Mouse (Mus musculus): Measurements from ENCODE around the gene Amz1.

Amz1 gene

DNA sequence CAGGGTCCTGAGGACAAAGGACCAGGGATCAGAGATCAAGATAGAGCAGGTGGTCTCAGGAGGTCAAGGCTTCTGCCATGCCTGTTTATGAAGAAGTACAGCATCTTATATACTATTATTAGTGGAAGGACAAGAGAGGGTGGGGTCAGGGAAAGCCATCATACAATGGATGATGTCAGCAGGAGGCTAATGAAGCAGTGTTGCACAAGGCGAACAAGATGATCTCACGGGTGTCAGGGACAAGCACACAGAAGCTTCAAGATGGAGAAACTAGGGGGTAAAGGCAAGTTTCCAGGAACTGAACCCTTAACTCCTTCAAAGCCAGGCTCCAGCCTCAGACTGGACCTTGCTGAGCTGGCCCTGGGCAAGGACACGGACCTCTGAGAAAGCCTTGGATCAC, 1.8 kb upstream of the Amz1 start:
- ATAC-seq (ENCODE audit: insufficient number of reproducible peaks, low FRiP score, low TSS enrichment), result no peak

GRCm38 (mm10) chr5:140726062-140726839, 2.3 kb downstream of the Amz1 start:
- ATAC-seq (ENCODE audit: insufficient number of reproducible peaks, low FRiP score, low TSS enrichment), result no peak

GRCm38 (mm10) chr5:140726946-140727740, 3.2 kb downstream of the Amz1 start:
- ATAC-seq (ENCODE audit: insufficient number of reproducible peaks, low FRiP score, low TSS enrichment), result no peak

DNA sequence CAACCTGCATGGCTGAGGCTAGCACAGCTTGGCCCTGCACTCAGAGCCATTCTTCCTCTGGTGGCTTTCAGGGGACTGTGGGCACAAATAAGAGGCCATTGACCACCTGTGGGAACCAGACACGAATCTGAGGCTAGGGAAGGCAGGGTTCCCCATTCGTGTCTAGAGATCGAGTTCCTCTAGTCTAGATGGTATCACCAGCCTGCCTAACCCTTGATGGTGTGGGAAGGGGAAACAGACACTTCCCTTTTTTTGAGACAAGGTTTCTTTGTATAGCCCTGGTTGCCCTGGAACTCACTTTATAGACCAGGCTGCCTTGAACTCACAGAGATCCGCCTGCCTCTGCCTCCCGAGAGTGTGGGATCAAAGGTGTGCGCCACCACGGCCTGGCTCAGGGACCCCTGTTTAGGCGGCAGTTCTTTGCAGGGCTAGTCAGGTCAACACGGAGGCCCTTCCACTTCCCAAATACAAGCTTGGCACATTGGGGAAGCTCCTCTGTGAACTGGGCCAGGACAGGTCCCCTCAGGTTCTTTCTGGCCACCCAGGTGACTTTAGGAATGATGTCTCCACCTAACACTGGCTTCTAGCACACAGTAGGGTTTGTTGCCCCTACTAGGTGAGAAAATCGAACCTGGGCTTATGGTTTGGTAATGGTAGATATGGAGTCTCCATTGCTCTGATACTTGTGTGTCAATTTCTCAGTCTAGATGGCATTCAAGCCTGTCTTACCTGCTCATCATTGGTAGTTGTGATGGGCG, 7.3 kb downstream of the Amz1 start:
- ATAC-seq (ENCODE audit: insufficient number of reproducible peaks, low FRiP score, low TSS enrichment), result no peak

DNA sequence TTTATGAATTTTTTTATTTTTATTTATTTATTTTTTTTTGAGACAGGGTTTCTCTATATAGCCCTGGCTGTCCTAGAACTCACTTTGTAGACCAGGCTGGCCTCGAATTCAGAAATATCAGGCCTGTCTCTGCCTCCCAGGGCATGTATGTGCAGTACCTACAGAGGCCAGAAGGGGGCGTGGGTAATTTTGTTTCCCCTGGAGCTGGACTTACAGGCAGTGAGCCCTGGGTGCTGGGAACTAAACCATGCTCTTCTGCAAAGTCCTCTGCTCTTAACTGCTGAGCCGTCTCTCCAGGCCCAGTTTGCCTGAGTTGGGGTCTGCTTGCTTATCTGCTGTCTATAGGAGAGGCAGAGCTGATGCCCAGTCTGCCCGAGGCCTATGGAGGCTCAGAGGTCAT, 8.3 kb downstream of the Amz1 start:
- no peak for ATAC-seq (ENCODE audit: insufficient number of reproducible peaks, low FRiP score, low TSS enrichment)

- ATAC-seq (ENCODE audit: insufficient number of reproducible peaks, low FRiP score, low TSS enrichment), result no peak
Measured at GRCm38 (mm10) chr5:140733336-140733735, 9.4 kb downstream of the Amz1 start.

- ATAC-seq (ENCODE audit: insufficient number of reproducible peaks, low FRiP score, low TSS enrichment), result no peak
Measured at GRCm38 (mm10) chr5:140735297-140735696, 11.4 kb downstream of the Amz1 start.

DNA sequence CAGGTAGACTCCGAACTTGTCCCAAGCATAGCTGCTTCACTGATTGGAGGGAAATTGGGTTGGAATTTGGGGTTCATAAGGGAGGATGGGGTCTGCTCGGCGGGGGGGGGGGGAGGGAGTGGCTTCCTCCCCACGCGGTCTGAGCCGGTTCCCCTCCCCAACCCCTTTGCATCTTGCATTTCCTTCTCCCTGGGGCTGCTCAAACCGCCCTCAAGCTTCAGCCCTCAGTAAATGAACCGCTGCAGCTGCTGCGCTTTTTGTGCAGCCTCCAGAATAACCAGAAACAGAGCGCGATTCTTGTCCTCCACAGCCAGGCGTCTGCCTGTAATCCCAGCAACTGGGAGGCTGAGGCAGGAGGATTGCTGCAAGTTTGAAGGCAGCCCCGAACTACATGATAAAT, 12.2 kb downstream of the Amz1 start:
- ATAC-seq (ENCODE audit: insufficient number of reproducible peaks, low FRiP score, low TSS enrichment), result no peak

- ATAC-seq (ENCODE audit: insufficient number of reproducible peaks, low FRiP score, low TSS enrichment), result no peak
Measured at GRCm38 (mm10) chr5:140739813-140740212, 15.9 kb downstream of the Amz1 start.

- no peak for ATAC-seq (ENCODE audit: insufficient number of reproducible peaks, low FRiP score, low TSS enrichment)
Measured at GRCm38 (mm10) chr5:140741040-140741439, 17.1 kb downstream of the Amz1 start.

- ATAC-seq (ENCODE audit: insufficient number of reproducible peaks, low FRiP score, low TSS enrichment), result no peak
Measured at GRCm38 (mm10) chr5:140741877-140742276, 17.9 kb downstream of the Amz1 start.

- ATAC-seq (ENCODE audit: insufficient number of reproducible peaks, low FRiP score, low TSS enrichment), result no peak
Measured at GRCm38 (mm10) chr5:140743706-140744131, 19.8 kb downstream of the Amz1 start.

DNA sequence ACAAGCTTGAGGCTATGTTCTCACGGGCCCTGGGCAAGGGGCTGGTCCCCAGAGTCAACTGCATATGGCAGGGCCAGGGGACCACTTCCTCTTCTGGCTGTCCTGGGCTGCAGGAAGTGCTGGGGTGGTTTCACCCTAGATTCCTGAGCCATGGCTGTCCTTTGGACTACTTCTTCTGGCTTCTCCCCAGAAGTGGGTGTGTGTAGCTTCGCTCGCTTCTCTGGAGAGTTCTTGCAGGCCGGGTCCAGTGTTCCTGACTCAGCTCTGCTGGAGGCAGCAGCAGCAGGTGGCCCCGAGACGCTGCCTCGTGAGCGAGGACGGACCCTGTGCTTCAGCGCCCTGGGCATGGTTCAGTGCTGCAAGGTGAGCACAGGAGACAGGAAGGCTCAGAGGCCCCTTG, 24.5 kb downstream of the Amz1 start:
- ATAC-seq (ENCODE audit: insufficient number of reproducible peaks, low FRiP score, low TSS enrichment), result no peak

- ATAC-seq (ENCODE audit: insufficient number of reproducible peaks, low FRiP score, low TSS enrichment), result peak; percentile 62; the same call in 1 of the 2 replicates
Measured at GRCm38 (mm10) chr5:140749062-140749875, 25.3 kb downstream of the Amz1 start.

GRCm38 (mm10) chr5:140750925-140751324, 27.0 kb downstream of the Amz1 start:
- no peak for ATAC-seq (ENCODE audit: insufficient number of reproducible peaks, low FRiP score, low TSS enrichment)

GRCm38 (mm10) chr5:140752041-140752440, 28.1 kb downstream of the Amz1 start:
- ATAC-seq (ENCODE audit: insufficient number of reproducible peaks, low FRiP score, low TSS enrichment), result no peak

GRCm38 (mm10) chr5:140752639-140753038, 28.7 kb downstream of the Amz1 start:
- ATAC-seq (ENCODE audit: insufficient number of reproducible peaks, low FRiP score, low TSS enrichment), result no peak

GRCm38 (mm10) chr5:140753223-140753622, 29.3 kb downstream of the Amz1 start:
- ATAC-seq (ENCODE audit: insufficient number of reproducible peaks, low FRiP score, low TSS enrichment), result no peak

DNA sequence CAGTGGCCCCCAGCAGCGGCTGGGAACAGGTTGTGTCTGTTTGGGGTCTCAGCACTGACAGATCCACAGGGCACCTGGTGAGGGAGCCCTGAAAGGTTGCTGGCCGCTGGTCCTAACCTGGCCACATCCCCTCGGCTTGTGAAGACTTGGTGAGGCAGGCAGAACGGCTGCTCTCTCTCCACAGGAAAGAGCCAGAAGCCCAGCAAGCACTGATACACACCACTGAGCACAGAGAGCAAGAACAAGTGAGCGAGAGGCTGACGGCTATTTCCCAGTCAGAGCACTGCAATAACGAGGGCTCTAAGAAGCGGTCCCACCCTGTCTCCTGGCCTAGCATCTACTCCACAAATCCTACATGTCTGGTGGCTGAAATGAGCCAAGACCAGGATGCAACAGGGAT, 34.9 kb downstream of the Amz1 start:
- ATAC-seq (ENCODE audit: insufficient number of reproducible peaks, low FRiP score, low TSS enrichment), result no peak

DNA sequence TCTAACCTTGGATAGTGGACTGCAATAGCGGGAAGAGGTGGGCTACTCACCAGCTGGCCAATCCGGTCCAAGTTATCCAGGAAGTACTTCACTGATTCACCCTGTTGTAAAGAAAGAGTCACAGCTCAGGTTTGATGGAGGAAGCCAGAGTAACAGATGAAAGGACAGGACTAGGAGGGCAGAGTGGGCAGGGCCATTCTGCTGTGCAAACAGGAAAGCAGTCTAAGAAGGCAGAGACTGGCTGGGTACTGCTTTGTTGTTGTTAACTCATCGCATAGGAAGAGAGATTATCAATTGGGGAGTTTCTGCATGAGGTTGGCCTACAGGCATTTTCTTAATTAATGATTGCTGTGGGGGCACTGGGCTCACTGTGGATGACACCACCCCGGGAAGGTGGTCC, 38.6 kb downstream of the Amz1 start:
- ATAC-seq (ENCODE audit: insufficient number of reproducible peaks, low FRiP score, low TSS enrichment), result no peak
